Mouse (Mus musculus) left cerebral cortex, postnatal 14 days (tissue): Measurements from ENCODE around the gene Tmem39a. TPM values are rescaled to one million over a fixed set of nuclear protein-coding genes. Genes with fewer than 3 reads are reported as not detected.

Source experiments
- DNase-seq, 2 experiments: peaks; one replicate each; pipeline ENCODE4 v3.0.0; 2021 to 2022; ENCODE audit warnings: low spot score in 2 of 2, mixed read lengths in 1 of 2
- intact Hi-C: fragments of 180-260 bp; cut with DNase I; formaldehyde crosslinking; loops from one replicate; pipeline ENCODE4 v1.15.1; 2025
- total RNA-seq, 2 experiments: library from RNA; stranded (reverse); gene quantifications; 2 replicates each; pipeline ENCODE4 v1.2.3; 2021

Gene Tmem39a
- total RNA-seq, 2 experiments from 2014 or later = 21.7 to 24.5 TPM

DNA sequence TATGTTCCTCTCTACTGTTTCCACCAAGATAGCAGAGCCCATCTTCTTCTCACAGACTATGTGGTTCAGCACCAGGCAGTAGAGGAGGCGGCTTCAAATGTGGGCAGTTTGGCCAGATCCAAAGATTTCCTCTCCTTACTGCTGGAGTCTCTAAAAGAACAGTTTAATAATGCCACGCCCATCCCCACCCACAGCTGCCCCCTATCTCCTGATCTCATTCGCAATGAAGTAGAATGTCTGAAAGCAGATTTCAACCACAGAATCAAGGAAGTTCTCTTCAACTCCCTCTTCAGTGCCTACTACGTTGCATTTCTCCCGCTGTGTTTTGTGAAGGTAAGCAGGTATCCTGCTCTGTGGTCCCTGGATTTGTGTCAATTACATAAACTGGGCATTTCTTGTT lies 26.7 kb downstream of the Tmem39a start:
- intact Hi-C loops = no loop called here
- DNase-seq = no peak

DNA sequence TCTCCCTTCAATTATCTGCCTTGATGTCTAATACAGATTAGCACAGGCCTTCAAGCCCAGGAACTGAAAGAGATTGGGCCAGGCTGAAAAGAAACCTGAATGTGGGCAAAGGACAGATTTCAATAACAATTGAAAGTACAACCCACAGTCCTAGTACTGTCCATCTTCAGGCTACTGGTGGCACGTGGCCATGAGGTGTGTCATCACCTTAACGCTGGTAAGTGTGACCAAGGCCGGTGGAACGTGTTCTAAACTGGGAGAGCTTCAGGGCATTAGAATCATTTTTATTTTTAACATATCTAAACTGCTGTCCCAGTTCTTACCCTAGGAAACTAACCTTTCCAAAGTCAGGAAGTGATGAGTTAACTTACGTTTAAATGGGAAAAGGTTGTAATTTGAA lies 28.7 kb downstream of the Tmem39a start:
- no peak for DNase-seq
- intact Hi-C loops = no loop called here

DNA sequence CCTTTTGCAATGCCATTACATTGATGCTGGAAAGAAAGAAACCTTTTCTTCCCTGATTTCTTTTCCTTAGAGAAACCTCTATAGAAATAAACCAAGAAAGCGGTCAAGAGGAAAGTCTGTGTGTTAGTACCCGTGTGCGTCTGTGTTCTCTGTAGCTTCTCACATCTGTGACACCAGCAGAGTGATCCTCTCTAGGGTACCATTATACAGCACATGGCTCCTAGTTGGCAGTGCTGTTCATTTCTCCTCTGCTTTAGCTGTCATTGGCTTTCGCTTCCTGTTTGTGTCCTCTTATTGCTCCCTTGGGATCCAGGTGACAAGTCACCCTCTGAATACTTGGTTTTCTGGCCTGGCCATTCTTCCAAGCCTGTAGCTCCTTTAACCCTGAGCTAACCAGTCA lies 29.1 kb downstream of the Tmem39a start:
- intact Hi-C loops = no loop called here

GRCm38 (mm10) chr16:38591506-38591905 lies 33.0 kb downstream of the Tmem39a start:
- no peak for DNase-seq
- intact Hi-C loops = no loop called here

More for the DNA sequence above, 29.1 kb downstream of the Tmem39a start:
- no peak for DNase-seq

GRCm38 (mm10) chr16:38592026-38592678 lies 33.7 kb downstream of the Tmem39a start:
- DNase-seq = no peak
- intact Hi-C loops = no loop called here

DNA sequence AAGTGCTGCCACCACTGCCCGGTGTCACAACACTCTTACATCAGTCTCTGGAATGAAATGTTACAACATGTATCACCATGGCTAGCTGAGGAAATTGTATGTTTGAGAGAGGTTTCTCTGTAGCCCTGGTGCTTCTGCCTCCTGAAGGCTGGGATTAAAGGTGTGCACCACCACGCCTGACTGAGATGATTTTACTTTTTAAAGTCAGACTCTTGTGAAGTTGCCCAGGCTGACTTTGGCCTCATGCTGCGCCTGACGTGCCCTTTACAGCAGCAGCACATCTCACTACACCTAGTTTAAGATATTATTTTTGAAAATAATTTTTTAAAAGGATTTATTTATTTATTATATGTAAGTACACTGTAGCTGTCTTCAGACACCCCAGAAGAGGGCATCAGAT lies 34.4 kb downstream of the Tmem39a start:
- intact Hi-C loops = no loop called here
- no peak for DNase-seq

GRCm38 (mm10) chr16:38594435-38594834 lies 35.9 kb downstream of the Tmem39a start:
- DNase-seq = no peak
- intact Hi-C loops = no loop called here

GRCm38 (mm10) chr16:38596099-38596498 lies 37.6 kb downstream of the Tmem39a start:
- DNase-seq = no peak
- intact Hi-C loops = no loop called here

DNA sequence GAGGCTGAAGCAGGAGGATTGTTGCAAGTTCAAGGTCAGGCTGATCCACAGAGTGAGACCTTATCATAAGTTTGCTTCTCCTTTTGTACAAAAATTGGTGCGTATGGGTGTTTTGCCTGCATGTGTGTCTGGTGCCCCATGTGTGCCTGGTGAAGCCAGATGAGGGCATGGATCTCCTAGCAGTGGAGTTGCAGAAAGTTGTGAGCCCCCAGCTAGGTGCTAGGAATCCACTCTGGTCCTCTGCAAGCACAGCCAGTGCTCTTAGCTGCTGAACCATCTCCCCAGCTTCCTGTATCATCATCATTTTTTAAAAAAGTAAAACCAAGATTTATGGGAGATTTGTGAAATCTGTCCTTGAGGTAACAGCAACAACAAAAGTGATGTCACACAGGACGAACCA lies 38.2 kb downstream of the Tmem39a start:
- intact Hi-C loops = no loop called here
- no peak for DNase-seq

DNA sequence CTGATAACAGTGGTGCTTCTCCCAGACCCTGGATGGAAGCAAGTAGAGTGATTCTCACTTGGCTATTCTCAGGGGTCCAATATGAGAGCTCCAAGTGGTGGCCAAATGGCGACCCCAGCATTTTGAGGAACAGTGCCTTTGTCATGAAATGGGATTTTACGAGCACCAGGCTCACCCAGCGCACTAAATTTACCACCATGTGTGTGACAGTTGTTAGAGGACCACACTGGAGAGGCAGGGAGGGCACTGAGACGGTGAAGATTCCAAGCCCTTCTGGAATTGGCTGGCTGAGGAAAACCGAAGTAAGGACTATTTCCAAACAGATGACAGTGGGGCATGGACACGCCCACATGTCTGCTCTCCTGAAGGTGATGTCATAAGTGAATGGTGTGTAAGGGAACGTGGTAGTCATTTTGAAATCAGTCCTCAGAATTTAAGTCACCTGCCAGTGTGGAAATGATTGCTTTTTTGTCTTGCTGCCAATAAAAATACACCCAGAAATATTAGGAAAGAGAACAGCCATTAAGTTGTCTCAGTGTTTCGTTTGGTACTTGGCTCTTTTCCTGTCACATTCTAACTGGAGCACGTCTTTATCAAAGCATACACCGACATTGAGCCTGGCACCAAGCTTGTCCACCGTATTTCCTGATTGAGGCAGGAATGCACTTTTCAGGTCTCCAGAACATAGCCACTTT lies 40.6 kb downstream of the Tmem39a start:
- intact Hi-C loops = no loop called here
- DNase-seq = no peak

DNA sequence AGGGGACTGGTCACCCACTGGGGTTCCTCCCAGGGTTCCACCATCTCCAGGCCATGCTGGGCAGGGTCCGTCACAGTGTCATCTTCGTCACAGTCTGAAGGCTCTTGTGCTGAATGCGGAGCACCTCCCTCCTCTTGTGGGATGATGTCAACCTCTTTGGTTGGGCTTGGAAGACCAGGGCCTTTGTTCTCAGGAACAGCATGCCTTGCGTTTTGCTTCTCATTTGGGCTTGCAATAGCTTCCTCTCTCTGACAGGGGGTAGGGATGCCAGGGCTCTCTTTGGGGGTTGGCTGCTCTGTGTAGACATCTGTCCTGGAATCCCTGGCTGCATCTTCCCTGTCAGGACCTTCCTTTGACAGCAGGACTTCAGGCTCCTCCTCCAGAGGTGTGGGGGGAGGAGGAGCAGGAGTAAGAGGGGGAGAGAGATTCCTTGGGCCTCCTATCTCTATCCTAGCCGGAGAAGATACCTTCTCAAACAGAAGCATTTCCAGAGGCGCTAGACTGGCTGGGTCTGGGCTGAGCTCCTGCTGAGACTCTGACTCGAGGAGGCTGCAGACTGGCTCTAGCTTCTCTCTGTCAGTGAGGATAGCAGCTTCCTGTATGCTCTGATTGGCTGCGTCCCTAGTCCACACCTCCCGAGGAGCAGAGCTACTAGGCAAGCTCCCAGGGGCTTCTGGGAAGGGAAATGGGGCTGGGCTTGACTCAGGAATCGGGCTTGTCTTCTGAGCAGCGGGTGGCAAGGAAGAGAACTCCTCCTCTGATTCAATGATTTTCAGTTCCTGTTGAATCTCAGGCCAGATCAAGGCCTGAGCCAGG lies 44.7 kb downstream of the Tmem39a start:
- intact Hi-C loops = no loop called here
- DNase-seq = peak; percentile 12 to 52

- no peak for DNase-seq
Measured at GRCm38 (mm10) chr16:38606509-38606908, 48.0 kb downstream of the Tmem39a start.

GRCm38 (mm10) chr16:38608687-38609086 lies 50.2 kb downstream of the Tmem39a start:
- no peak for DNase-seq
- intact Hi-C loops = no loop called here

More at GRCm38 (mm10) chr16:38606509-38606908, 48.0 kb downstream of the Tmem39a start:
- intact Hi-C loops = no loop called here

- intact Hi-C loops = no loop called here
- DNase-seq = no peak
Measured at GRCm38 (mm10) chr16:38609092-38609491, 50.6 kb downstream of the Tmem39a start.

GRCm38 (mm10) chr16:38612646-38613045 lies 54.1 kb downstream of the Tmem39a start:
- no peak for DNase-seq
- intact Hi-C loops = no loop called here

DNA sequence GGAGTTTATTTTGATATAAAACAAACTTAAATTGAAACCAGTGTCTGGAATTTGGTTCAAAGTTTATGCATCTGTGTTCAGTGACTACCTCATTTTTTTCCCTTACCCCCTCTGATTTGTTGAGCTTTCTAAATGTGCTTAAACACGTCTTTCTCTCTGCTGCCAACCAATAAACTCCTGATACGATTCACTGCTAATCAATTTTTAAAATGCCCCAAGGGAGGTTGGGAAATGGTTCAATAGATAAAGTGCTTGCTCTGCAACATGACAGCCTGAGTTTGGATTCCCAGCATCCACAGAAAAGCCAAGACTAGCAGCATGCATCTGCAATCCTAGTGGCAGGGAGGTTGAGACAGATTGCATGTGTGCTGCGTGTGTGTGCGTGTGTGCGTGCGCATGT lies 55.1 kb downstream of the Tmem39a start:
- intact Hi-C loops = no loop called here
- no peak for DNase-seq

DNA sequence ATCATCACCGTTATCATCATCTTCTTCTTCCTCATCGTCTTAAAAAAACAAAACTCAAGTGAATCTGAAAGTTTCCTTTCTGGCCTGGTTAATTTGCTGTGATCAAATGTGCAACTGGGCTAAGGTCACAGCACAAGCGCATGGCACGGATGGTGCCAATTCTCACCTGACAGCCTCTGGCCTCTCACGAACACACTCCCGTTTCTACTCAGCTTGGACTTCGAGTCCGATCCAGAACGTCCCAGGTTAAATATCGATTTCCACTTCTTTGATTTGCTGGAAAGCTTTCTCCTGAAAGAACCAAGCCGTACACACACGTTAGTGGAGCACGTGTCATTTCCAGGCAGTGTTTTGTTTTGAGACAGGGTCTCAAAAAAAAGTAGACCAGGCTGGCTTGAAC lies 59.5 kb downstream of the Tmem39a start:
- DNase-seq = no peak
- intact Hi-C loops = no loop called here

GRCm38 (mm10) chr16:38619054-38619453 lies 60.6 kb downstream of the Tmem39a start:
- DNase-seq = peak; percentile 85 to 90
- intact Hi-C loops = no loop called here

DNA sequence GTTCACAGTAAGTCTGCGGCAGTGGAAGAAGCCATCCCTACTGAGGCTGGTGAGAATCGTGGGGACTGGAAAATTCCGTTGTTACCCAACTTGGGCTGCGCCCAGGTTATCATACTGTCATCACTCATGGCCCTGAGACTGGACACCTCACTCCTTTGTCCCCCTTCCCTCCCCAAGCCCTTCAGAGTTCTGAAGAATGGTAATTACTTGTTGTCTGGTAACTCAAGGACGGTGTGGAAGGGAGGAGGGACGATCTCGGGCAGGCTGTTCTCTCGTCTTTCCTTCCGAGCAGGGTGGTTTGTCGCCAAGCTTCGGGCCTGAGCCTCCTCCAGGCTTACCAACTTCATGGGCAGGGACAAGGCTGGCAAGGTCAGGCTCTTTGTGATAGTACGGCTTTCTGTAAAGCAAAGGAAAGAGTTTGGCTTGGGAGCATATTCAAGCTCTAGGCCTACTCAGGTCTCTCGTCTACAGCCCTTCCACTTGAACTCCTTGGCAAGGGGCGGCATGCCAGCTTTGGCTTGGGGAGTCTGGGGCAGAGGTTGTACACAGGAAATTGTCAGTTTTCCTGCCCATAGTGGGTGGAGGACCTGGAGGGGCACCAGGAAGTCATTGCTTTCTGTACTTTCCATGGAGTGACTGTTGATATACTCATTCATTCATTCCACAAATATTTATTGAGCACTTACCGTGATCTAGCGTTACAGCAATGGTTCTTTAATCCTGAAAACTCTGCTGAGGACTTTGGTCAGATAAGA lies 62.4 kb downstream of the Tmem39a start:
- intact Hi-C loops = loop anchor here (10.0 kb wide), 1 partner anchor 194 kb away; no protein-coding TSS in a partner anchor

DNA sequence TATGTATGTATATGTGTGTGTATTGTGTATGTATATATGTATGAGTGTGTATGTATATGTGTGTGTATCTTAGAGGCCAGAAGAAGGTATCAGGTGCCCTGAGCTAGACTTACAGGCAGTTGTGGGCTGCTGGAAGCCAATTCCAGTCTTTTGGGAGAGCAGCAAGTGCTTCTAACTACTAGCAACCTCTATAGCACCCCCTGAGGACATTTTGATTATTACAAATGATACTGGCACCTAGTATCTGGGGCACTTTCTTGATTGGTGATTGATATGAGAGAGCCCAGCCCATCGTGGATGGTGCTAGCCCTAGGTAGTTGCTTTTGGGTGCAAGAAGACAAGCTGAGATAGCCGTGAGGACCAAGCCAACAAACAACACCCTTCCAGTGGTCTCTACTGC lies 63.8 kb downstream of the Tmem39a start:
- intact Hi-C loops = loop anchor here (10.0 kb wide), 1 partner anchor 193 kb away; no protein-coding TSS in a partner anchor
- peak in 1 of 2 experiments; percentile 41 for DNase-seq

More for the DNA sequence above, 62.4 kb downstream of the Tmem39a start:
- DNase-seq = no peak
